Mouse (Mus musculus) hindbrain, embryonic 16.5 days (tissue): ENCODE measurements around the gene Lrrc8c. TPM values are rescaled to one million over a fixed set of nuclear protein-coding genes. Genes with fewer than 3 reads are reported as not detected.
"Not testable (repeated sequence)": the region's sequence is repeated elsewhere in the genome, so short reads cannot be mapped to it uniquely, and the experiment has no call there.

Source experiments
- ATAC-seq: fragments of 200-750 bp; cut with Nextera tagmentation; 2 replicates; pipeline ENCODE4 v1.8.0; 2017; ENCODE audit warnings: moderate TSS enrichment, moderate library complexity
- H3K27ac ChIP-seq: fragments of 300-500 bp; sonication (generic); 2 replicates; pipeline ENCODE4 v1.5.1; 2014; ENCODE audit warnings: low read depth, mild to moderate bottlenecking, control low read depth, low read length, moderate library complexity
- H3K27me3 ChIP-seq: fragments of 300-500 bp; sonication (generic); replicated peaks from 2 replicates; pipeline ENCODE4 v1.6.1; 2014; ENCODE audit warnings: low read length; ENCODE audit not compliant: control insufficient read depth, insufficient read depth
- H3K36me3 ChIP-seq: fragments of 300-500 bp; sonication (generic); 2 replicates; pipeline ENCODE4 v1.6.1; 2014; ENCODE audit warnings: mild to moderate bottlenecking, low read length, moderate library complexity, mixed read lengths; ENCODE audit not compliant: control insufficient read depth, insufficient read depth
- H3K4me1 ChIP-seq: fragments of 300-500 bp; sonication (generic); 2 replicates; pipeline ENCODE4 v1.6.1; 2014; ENCODE audit warnings: low read depth, low read length; ENCODE audit not compliant: control insufficient read depth, insufficient read depth
- H3K4me2 ChIP-seq: fragments of 300-500 bp; sonication (generic); 2 replicates; pipeline ENCODE4 v1.6.1; 2014; ENCODE audit warnings: mild to moderate bottlenecking, low read length, control low read depth, moderate library complexity
- H3K4me3 ChIP-seq: fragments of 300-500 bp; sonication (generic); 2 replicates; pipeline ENCODE4 v1.5.1; 2014; ENCODE audit warnings: mild to moderate bottlenecking, low read length, control low read depth, moderate library complexity
- H3K9ac ChIP-seq: fragments of 300-500 bp; sonication (generic); 2 replicates; pipeline ENCODE4 v1.6.1; 2014; ENCODE audit warnings: low read depth, mild to moderate bottlenecking, control low read depth, low read length, moderate library complexity
- H3K9me3 ChIP-seq: fragments of 300-500 bp; sonication (generic); 2 replicates; pipeline ENCODE4 v1.6.1; 2014; ENCODE audit warnings: mild to moderate bottlenecking, low read length, moderate library complexity; ENCODE audit not compliant: control insufficient read depth
- WGBS: fragments of 180-500 bp; shearing (Covaris S2); extraction: QIAGEN DNeasy Blood & Tissue Kit; methylation state at CpG from one replicate; pipeline ENCODE4 v1.1.7; 2014; 5-methylcytosine and 5-hydroxymethylcytosine counted together
- polyA plus RNA-seq: library from polyadenylated mRNA; unstranded; fragments of >200 nt; fragmentation: Nextera tagmentation; extraction: Ambion mirVana; gene quantifications from 2 replicates; pipeline ENCODE4 v1.2.1, GENCODE M21; 2015

The Lrrc8c gene
- polyA plus RNA-seq, 1 experiment from 2014 or later, result 15.1 TPM

DNA sequence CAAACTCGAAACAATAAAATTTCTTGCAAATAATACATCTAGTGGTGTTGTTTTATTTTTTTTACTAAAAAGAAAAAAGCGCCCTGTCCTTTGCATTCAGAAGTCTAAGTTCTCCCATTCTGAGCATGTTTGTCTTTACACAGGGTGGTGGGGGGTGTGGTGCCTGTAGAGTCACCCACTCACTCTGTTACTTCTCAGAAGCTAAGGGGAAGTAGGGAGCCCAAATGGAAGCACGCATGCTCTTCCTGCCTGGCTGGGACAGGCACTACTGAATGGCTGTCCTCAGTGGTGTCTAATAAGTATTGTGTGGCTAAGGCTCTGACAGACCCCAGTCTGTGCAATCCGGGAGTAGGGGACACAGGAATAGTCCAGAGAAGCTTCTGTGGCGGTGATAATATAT, 107.9 kb downstream of the Lrrc8c start:
- H3K4me3 ChIP-seq, result no peak overlapping the region
- no peak for ATAC-seq
- WGBS, result 85% methylated on average over 5 of the region's 5 CpGs
- no peak overlapping the region for H3K27ac ChIP-seq
- no peaks in the 10 kb centered on the region for H3K9me3 ChIP-seq
- no peaks in the 10 kb centered on the region for H3K36me3 ChIP-seq
- no peak overlapping the region for H3K4me2 ChIP-seq
- H3K9ac ChIP-seq, result no peak overlapping the region
- no peaks in the 10 kb centered on the region for H3K27me3 ChIP-seq
- H3K4me1 ChIP-seq, result no peaks in the 10 kb centered on the region

DNA sequence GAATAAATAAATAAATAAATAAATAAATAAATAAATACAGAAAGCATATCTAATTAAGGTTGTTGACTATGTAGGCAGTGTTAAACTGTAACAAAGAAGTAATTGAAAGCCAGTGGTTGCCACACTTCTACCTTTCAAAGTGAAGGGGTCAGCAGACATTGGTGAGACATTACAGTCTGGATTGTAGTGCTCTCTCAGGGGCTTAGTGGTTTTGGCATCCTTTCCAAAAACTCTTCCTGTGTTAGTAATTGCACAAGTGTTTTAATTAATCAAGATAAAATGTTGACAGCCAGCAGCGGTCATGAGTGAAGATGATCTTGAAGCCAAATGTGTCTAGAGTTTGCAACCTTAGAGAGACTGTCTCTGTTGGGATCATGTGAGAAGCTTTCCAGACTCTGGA, 110.8 kb downstream of the Lrrc8c start:
- 89% methylated on average over 1 of the region's 1 CpGs for WGBS

DNA sequence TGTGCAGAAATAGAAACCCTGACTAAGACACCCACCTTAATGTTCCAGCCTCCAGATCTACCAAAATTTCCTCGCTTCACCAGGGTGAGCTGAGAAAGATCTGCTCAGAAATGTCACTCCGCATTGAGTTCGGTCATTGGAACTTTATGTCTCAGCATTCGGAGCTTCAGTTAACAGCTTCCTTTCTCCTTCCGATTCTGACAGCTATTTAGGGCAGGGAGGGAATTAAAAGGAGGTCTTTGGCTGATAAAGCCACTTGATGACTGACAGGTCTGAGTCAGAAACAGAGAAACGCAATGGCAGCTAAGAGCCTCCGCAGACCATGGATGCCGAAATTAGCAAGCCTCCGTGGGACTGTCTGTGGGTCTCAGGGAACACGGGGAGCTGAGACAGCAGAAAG, 112.9 kb downstream of the Lrrc8c start:
- no peaks in the 10 kb centered on the region for H3K36me3 ChIP-seq
- H3K27ac ChIP-seq, result no peak overlapping the region
- H3K27me3 ChIP-seq, result no peaks in the 10 kb centered on the region
- WGBS, result 82% methylated on average over 10 of the region's 10 CpGs
- no peak for ATAC-seq
- H3K9me3 ChIP-seq, result no peaks in the 10 kb centered on the region
- H3K9ac ChIP-seq, result no peak overlapping the region
- H3K4me2 ChIP-seq, result no peak overlapping the region
- no peaks in the 10 kb centered on the region for H3K4me1 ChIP-seq
- H3K4me3 ChIP-seq, result no peak overlapping the region

More for the DNA sequence above, 110.8 kb downstream of the Lrrc8c start:
- no peak for ATAC-seq
- Histone ChIP-seq H3K9me3 (no peaks in the 10 kb centered on the region), H3K4me3 (no peak overlapping the region), H3K4me1 (no peaks in the 10 kb centered on the region), H3K4me2 (no peak overlapping the region), H3K9ac (no peak overlapping the region), H3K27ac (no peak overlapping the region), H3K36me3 (no peaks in the 10 kb centered on the region), H3K27me3 (no peaks in the 10 kb centered on the region)

DNA sequence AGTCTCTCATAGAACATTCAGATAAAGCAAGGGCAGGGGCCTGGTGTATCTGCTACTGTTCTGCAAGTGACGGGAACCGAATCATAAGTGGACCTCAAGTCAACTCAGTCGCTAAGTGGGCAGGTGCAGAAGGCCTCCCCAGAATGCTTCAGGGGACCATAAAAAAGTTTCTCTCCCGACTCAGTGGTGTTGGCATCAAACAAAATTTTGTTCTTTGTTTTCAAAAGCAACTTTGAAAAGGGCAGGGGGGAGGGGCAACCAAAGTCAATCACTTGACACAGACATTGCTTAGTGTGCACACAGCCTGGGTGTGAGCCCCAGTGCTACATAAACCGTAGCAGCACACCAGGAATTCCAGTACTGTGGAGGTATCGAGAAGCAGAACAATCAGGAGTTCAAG, 116.4 kb downstream of the Lrrc8c start:
- Histone ChIP-seq H3K9me3 (no peaks in the 10 kb centered on the region; the same call in 1 of the 2 replicates), H3K4me1 (no peaks in the 10 kb centered on the region), H3K36me3 (no peaks in the 10 kb centered on the region), H3K27ac (no peak overlapping the region), H3K4me2 (no peak overlapping the region), H3K27me3 (no peaks in the 10 kb centered on the region), H3K9ac (no peak overlapping the region), H3K4me3 (no peak overlapping the region)
- no peak for ATAC-seq
- WGBS, result 77% methylated on average over 6 of the region's 6 CpGs

DNA sequence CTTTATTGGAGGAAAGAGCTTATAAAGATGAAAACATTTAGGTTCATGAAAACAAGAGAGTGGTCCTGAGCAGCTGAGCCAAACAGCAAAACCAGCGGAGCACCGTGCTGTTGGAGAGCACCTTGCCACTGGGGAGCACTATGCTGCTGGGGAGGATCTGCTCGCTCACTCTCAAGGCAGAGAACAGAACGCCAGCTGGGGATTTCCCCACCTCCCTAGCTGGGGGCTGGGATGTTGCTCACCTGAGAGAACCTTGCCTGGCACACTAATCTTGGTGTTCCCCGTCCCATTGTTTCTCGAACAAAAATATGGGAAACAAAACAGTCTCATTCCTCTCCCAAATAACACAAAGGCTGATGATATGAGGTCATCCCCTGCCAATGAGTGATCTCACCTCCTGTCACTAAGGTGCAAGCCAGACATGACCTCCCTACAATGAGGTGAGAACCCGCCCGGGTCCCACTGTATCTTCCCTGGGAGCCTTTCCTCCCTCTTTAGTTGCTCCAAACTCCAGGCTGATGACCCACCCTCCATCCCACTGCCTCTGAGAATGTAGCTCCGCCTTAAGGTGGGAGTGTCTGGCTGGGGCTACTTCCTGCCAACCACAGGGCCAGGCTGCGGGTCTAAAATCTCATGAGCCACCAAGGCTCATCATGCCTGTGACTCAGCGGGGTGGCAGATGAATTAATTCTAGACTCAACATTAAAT, 117.5 kb downstream of the Lrrc8c start:
- no peaks in the 10 kb centered on the region for H3K36me3 ChIP-seq
- no peaks in the 10 kb centered on the region for H3K27me3 ChIP-seq
- 82% methylated on average over 11 of the region's 11 CpGs for WGBS
- no peak overlapping the region for H3K4me2 ChIP-seq
- no peaks in the 10 kb centered on the region; the same call in 1 of the 2 replicates for H3K9me3 ChIP-seq
- no peaks in the 10 kb centered on the region for H3K4me1 ChIP-seq
- ATAC-seq, result no peak
- no peak overlapping the region for H3K9ac ChIP-seq
- no peak overlapping the region for H3K4me3 ChIP-seq
- no peak overlapping the region for H3K27ac ChIP-seq

DNA sequence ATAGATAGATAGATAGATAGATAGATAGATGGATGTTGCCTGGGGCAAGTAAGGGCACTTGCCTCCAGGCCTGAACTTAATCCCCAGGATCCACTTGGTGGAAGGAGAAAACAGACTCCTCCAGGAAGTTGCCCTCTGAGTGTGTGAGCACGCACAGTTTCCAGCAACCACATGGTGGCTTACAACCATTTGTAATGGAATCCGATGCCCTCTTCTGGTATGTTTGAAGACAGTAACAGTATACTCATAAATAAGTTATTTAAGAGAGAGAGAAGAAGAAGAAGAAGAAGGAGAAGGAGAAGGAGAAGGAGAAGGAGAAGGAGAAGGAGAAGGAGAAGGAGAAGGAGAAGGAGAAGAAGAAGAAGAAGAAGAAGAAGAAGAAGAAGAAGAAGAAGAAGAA, 119.1 kb downstream of the Lrrc8c start:
- not testable (repeated sequence) for ATAC-seq, H3K9me3 ChIP-seq, H3K4me2 ChIP-seq, H3K27ac ChIP-seq, H3K4me3 ChIP-seq, H3K27me3 ChIP-seq, H3K4me1 ChIP-seq, H3K9ac ChIP-seq, H3K36me3 ChIP-seq
- WGBS, result 92% methylated on average over 2 of the region's 2 CpGs

DNA sequence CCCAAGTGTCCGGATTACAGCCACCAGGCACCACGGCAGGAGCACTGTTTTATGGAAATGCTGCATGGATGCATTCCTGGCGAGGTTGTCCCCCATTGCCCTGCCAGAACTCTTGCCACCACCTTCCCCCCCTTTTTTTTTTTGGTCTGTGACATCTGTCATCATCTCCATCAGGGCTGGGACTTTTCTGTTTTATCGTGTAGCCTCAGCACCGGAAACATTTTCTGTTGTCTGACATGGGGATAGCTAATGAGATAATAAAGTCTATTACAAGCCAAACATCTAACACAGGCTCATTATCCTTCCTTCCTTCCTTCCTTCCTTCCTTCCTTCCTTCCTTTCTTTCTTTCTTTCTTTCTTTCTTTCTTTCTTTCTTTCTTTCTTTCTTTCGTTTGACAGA, 119.7 kb downstream of the Lrrc8c start:
- no peaks in the 10 kb centered on the region for H3K4me1 ChIP-seq
- WGBS, result 89% methylated on average over 6 of the region's 6 CpGs
- no peak overlapping the region for H3K4me3 ChIP-seq
- H3K27me3 ChIP-seq, result no peaks in the 10 kb centered on the region
- H3K27ac ChIP-seq, result no peak overlapping the region
- H3K9ac ChIP-seq, result no peak overlapping the region
- no peak overlapping the region for H3K4me2 ChIP-seq
- no peaks in the 10 kb centered on the region for H3K36me3 ChIP-seq
- H3K9me3 ChIP-seq, result no peaks in the 10 kb centered on the region; the same call in 1 of the 2 replicates
- no peak for ATAC-seq

DNA sequence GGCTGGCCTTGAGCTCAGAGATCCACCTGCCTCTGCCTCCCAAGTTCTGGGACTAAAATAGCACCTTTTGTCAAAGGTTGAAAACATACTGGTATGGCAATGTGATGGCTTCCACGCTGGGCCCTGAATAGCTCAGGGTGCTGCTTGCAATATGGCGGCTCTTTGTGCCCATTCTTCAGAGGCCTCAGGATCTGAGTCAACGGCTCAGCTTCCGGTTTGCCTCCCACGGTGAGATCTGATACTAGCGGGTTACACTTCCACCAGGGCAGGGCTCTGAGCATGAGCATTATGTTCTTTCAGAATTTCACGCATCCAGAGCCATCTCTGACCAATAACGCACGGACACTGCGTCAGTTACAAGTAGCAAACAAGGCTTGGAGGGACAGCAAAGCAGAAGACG, 120.2 kb downstream of the Lrrc8c start:
- Histone ChIP-seq H3K4me3 (no peak overlapping the region), H3K9me3 (no peaks in the 10 kb centered on the region; the same call in 1 of the 2 replicates), H3K4me1 (no peaks in the 10 kb centered on the region), H3K27me3 (no peaks in the 10 kb centered on the region), H3K27ac (no peak overlapping the region), H3K4me2 (no peak overlapping the region), H3K9ac (no peak overlapping the region), H3K36me3 (no peaks in the 10 kb centered on the region)
- WGBS, result 93% methylated on average over 11 of the region's 11 CpGs
- no peak for ATAC-seq

DNA sequence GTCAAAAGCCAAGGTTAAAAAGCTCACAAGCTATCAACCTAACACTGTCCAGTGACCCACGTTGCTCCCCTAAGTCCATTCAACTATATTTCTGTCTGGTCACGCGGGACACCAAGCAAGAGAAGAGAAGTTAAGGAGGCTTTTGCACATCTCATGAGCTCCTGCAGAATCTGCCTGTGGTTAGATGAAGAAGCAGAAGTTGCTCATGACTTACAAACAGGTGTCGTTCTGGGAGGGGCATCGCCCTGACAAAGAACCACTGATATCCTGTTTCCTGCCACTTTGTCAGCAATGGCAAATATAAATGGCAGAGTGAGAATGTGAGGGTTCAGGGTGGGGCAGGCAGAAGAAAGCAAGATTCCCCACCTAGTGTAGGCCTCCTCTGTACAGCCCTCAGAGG, 123.3 kb downstream of the Lrrc8c start:
- Histone ChIP-seq H3K27me3 (no peaks in the 10 kb centered on the region), H3K9ac (no peak overlapping the region), H3K36me3 (no peaks in the 10 kb centered on the region), H3K9me3 (no peaks in the 10 kb centered on the region; the same call in 1 of the 2 replicates), H3K4me3 (no peak overlapping the region), H3K4me1 (no peaks in the 10 kb centered on the region), H3K27ac (no peak overlapping the region), H3K4me2 (no peak overlapping the region)
- no peak for ATAC-seq
- 94% methylated on average over 5 of the region's 5 CpGs for WGBS
